ENCODE assay signal across 8 mouse cellular contexts in genomic region chr14:118005697-118006096, GRCm38 (mm10). TPM values are rescaled to one million over a fixed set of nuclear protein-coding genes. Genes with fewer than 3 reads are reported as not detected.
A peak's percentile ranks its signal among the peaks of the same experiment; 100 is the strongest.
DNase-seq lines count a peak whose midpoint lies in the region; ATAC-seq and TF ChIP-seq lines count a peak whose summit lies in the region.

No protein-coding gene starts in this region.

- no peak overlapping the region for H3K4me3 ChIP-seq in kidney, adult 2 months (ENCODE audit: insufficient read depth, low read depth, low read length)
- no peak overlapping the region for H3K4me3 ChIP-seq in limb, embryonic 10.5 days

- H3K4me1 ChIP-seq in kidney, adult 2 months (ENCODE audit: control insufficient read depth, insufficient read depth, low read length), result no peaks in the 10 kb centered on the region
- peaks cover 12% of the 10 kb centered on the region for H3K4me1 ChIP-seq in limb, embryonic 10.5 days

- WGBS in kidney, adult 2 months, result 4% methylated on average over 5 of the region's 5 CpGs
- WGBS in limb, embryonic 10.5 days, result 31% methylated on average over 5 of the region's 5 CpGs

- peak; percentile 76 for TF ChIP-seq CTCF in kidney, adult 2 months (conservative IDR thresholded peaks at IDR 0.05; ENCODE audit: insufficient read depth, insufficient read length, low read depth, low read length)

- no peak for ATAC-seq in activated CD4-positive, CD25-positive, alpha-beta regulatory T cell, adult 4 months

- no peak for TF ChIP-seq POLR2A in kidney, adult 2 months (IDR thresholded peaks at IDR 0.05; ENCODE audit: low read depth, low read length)

- H3K27me3 ChIP-seq in kidney, adult 2 months (replicated peaks; ENCODE audit: control insufficient read depth, insufficient read depth, low read length), result 0 out of 2 replicates have a peak, but pooled peaks cover 1% of the 10 kb centered on the region
- H3K27me3 ChIP-seq in limb, embryonic 10.5 days (ENCODE audit: low read depth, poor library complexity, severe bottlenecking), result peaks cover 36% of the 10 kb centered on the region

- H3K9me3 ChIP-seq in limb, embryonic 10.5 days (replicated peaks), result no peaks in the 10 kb centered on the region

- DNase-seq in thymus, postnatal 25 days, result peak; percentile 3
- DNase-seq in thymus, adult 18-20 months, result no peak
- peak; percentile 12 for DNase-seq in cerebellum, adult 9-10 months
- peak; percentile 15 to 50 for DNase-seq in frontal cortex, postnatal 14 days (ENCODE audit: low spot score in 2 of 2)
- peak; percentile 59 for DNase-seq in kidney, adult 2 months
- DNase-seq in limb, embryonic 10.5 days (ENCODE audit: low spot score), result peak; percentile 50
- peak; percentile 45 for DNase-seq in retina, adult 2 months (ENCODE audit: low read depth, low spot score)

- no peaks in the 10 kb centered on the region for H3K36me3 ChIP-seq in kidney, adult 2 months (ENCODE audit: control insufficient read depth, insufficient read depth, low read length)
- no peaks in the 10 kb centered on the region for H3K36me3 ChIP-seq in limb, embryonic 10.5 days

- no peak overlapping the region for H3K27ac ChIP-seq in kidney, adult 2 months (ENCODE audit: insufficient read depth, low read depth, low read length)
- no peak overlapping the region for H3K27ac ChIP-seq in limb, embryonic 10.5 days

RNA-seq across cellular contexts. Expression of gene Dct, which starts 46.3 kb away (rescaled TPM):
- 0.18 and 0.25 TPM in 2 replicates for polyA plus RNA-seq in kidney, adult 2 months (2012; rRNA removed)
- 1.6 and 2.2 TPM in 2 replicates for polyA plus RNA-seq in limb, embryonic 10.5 days (2016; fragmentation: Nextera tagmentation; extraction: Ambion mirVana)
- under 1 TPM in 1 of 2 experiments, not detected in 1; 0.32 TPM for polyA plus RNA-seq in activated CD4-positive, CD25-positive, alpha-beta regulatory T cell, adult 4 months (2017; shearing (Covaris generic))

Comparison
In these comparisons a context has a peak if more than half of its experiments do, and no peak if none do; other contexts are left out.
1. DNase-seq: peak in thymus, postnatal 25 days (single experiment), cerebellum, adult 9-10 months (single experiment), frontal cortex, postnatal 14 days (2 of 2), kidney, adult 2 months (single experiment), limb, embryonic 10.5 days (single experiment) and retina, adult 2 months (single experiment); none in thymus, adult 18-20 months (0 of 2).